Mouse (Mus musculus) gastrocnemius, adult 8-10 months (tissue): ENCODE results near the gene Tmem116. TPM values are rescaled to one million over a fixed set of nuclear protein-coding genes. Genes with fewer than 3 reads are reported as not detected.
A peak's percentile ranks its signal among the peaks of the same experiment; 100 is the strongest.

Source experiments
- DNase-seq, 2 experiments: peaks; one replicate each; pipeline ENCODE4 v3.0.0; 2022; ENCODE audit warnings: low spot score in 2 of 2
- total RNA-seq, 4 experiments: library from RNA; stranded (reverse); gene quantifications; 2 replicates each; pipeline ENCODE4 v1.2.4; 2022

Tmem116 gene
- total RNA-seq, 4 experiments from 2014 or later, result 6.3 to 9.3 (median 8.5) TPM

- DNase-seq, result no peak
These were observed 85.9 kb downstream of the Tmem116 start for GRCm38 (mm10) chr5:121537588-121537987.

- DNase-seq, result no peak
These were observed 88.4 kb downstream of the Tmem116 start for GRCm38 (mm10) chr5:121540066-121540465.

DNA sequence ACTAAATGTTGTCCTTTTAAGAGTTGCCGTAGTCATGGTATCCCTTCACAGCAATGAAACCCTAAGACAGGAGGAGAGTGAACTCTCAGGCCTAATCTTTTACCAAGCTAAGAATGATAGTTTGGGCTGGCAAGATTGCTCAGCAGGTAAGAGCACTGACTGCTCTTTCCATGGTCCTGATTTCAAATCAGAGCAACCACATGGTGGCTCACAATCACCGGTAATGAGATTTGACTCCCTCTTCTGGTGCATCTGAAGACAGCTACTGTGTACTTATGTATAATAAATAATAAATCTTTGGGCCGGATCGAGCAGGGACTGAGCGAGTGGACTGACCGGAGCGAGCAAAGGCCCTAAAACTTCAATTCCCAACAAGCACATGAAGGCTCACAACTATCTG, 89.5 kb downstream of the Tmem116 start:
- no peak for DNase-seq

- DNase-seq, result no peak
These were observed 91.7 kb downstream of the Tmem116 start for GRCm38 (mm10) chr5:121543370-121543769.

- peak in 1 of 2 experiments; percentile 20 for DNase-seq
These were observed 93.5 kb downstream of the Tmem116 start, which contains the start of the genes Adam1a and Gm42878 for GRCm38 (mm10) chr5:121544910-121545792. TSS of gene Adam1a (minus strand) at chr5:121545482. TSS of gene Gm42878 (minus strand) at chr5:121545482.

GRCm38 (mm10) chr5:121545793-121546529, 94.3 kb downstream of the Tmem116 start, which contains the start of gene Mapkapk5:
TSS of gene Mapkapk5 (minus strand) at chr5:121545905.
- DNase-seq, result peak; percentile 89 to 94

GRCm38 (mm10) chr5:121546530-121546895, 94.8 kb downstream of the Tmem116 start:
- no peak for DNase-seq

GRCm38 (mm10) chr5:121547084-121547483, 95.4 kb downstream of the Tmem116 start:
- DNase-seq, result no peak

DNA sequence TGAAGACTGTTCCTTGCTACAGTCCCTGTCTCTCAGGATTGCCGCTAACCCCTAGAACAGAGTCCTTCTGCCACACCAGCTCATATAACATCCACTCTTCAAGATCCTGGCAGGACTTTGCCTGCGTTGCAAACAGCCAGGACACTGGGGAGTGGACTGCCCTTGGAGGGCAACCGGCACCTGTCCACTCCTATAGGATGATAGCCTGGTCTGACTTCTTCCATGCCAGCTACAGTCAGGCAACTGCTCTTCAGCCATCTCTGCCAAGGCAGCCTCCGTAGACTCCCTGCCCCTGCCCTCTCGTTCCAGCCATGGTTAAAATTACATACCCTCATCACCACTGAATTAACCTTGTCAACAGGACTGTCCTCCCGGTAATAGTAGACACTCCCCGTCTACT, 97.5 kb downstream of the Tmem116 start:
- peak; percentile 46 to 75 for DNase-seq

GRCm38 (mm10) chr5:121562436-121562835, 110.7 kb downstream of the Tmem116 start:
- DNase-seq, result no peak

DNA sequence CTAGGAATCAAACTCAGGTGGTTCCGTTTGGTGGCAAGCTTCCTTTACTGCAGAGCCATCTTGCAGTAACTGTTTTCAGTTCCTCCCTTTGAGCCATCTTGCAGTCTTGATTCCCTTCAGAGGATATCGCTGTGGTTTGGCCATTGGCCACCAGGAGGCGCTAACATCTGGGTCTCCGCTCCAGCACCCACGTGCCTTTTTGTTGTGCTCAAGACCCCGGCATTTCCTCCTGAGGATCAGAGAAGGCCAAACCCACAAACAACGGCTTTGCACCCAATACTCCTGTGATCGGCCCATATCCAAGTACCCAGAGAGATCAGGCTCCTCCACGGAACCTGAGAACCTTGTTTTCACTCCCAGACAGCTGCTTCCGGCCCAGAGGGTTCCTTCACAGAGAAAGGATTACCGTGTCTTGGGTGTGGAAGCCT, 112.8 kb downstream of the Tmem116 start:
- DNase-seq, result peak; percentile 79 to 85

GRCm38 (mm10) chr5:121566035-121566681, 114.5 kb downstream of the Tmem116 start:
- DNase-seq, result no peak

- no peak for DNase-seq
These were observed 118.3 kb downstream of the Tmem116 start for GRCm38 (mm10) chr5:121569881-121570420.

- DNase-seq, result no peak
These were observed 119.1 kb downstream of the Tmem116 start for GRCm38 (mm10) chr5:121570787-121571186.

Other genes starting within 250 kb of the Tmem116 start
- gene Rpl6, start 247.4 kb upstream of the Tmem116 start, total RNA-seq, result 100 to 1,000 TPM; 405 to 594 (median 505) TPM
- gene Hectd4, start 231.7 kb upstream of the Tmem116 start, total RNA-seq, result 10 to 100 TPM; 12.3 to 16.7 (median 13.9) TPM
- 10 to 100 TPM; 37.4 to 45.4 (median 40.5) TPM for gene Trafd1, start 66.3 kb upstream of the Tmem116 start, total RNA-seq
- gene Naa25, start 54.0 kb upstream of the Tmem116 start, total RNA-seq, result 10 to 100 TPM; 28.5 to 32.6 (median 30.3) TPM
- gene Erp29, start 613 bp downstream of the Tmem116 start, total RNA-seq, result 10 to 100 TPM; 30.5 to 34.9 (median 31.1) TPM
- gene Adam1b, start 51.5 kb downstream of the Tmem116 start, total RNA-seq, result not detected
- gene Adam1a, start 93.6 kb downstream of the Tmem116 start, total RNA-seq, result 1 to 10 TPM; 1.1 to 1.9 (median 1.5) TPM
- gene Gm42878, start 93.6 kb downstream of the Tmem116 start, total RNA-seq, result under 1 TPM in 1 of 4 experiments, not detected in 3; 0.94 TPM
- gene Mapkapk5, start 94.0 kb downstream of the Tmem116 start, total RNA-seq, result 100 to 1,000 TPM; 112 to 152 (median 133) TPM
- gene Aldh2, start 141.9 kb downstream of the Tmem116 start, total RNA-seq, result 100 to 1,000 TPM; 112 to 210 (median 157) TPM
- 10 to 100 TPM; 23.7 to 31.0 (median 28.0) TPM for gene Acad12, start 167.0 kb downstream of the Tmem116 start, total RNA-seq
- 10 to 100 TPM; 12.7 to 14.7 (median 13.5) TPM for gene Acad10, start 208.6 kb downstream of the Tmem116 start, total RNA-seq
- 10 to 100 TPM; 32.5 to 36.5 (median 34.7) TPM for gene Brap, start 208.7 kb downstream of the Tmem116 start, total RNA-seq